Mouse (Mus musculus) CH12.LX (cell line): Measurements from ENCODE around the gene Lrrc15.

ENCODE experiments used
- BHLHE40 ChIP-seq: IDR thresholded peaks from 2 replicates; pipeline ENCODE4 v1.6.1; 2011; ENCODE audit warnings: mild to moderate bottlenecking, low read depth, low read length, improper control_type of control experiment
- CTCF ChIP-seq, 2 experiments: IDR thresholded peaks in 1 of 2; conservative IDR thresholded peaks in 1 of 2; 2 replicates each; pipeline ENCODE4 v1.5.1; 2011 to 2012; ENCODE audit warnings: low read depth in 2 of 2, low read length in 2 of 2, improper control_type of control experiment in 1 of 2, inconsistent platforms in 1 of 2, mild to moderate bottlenecking in 1 of 2, moderate library complexity in 1 of 2
- POLR2A ChIP-seq: IDR thresholded peaks from 2 replicates; pipeline ENCODE4 v1.6.1; 2011; ENCODE audit warnings: low read depth, mild to moderate bottlenecking, improper control_type of control experiment, low read length

DNA sequence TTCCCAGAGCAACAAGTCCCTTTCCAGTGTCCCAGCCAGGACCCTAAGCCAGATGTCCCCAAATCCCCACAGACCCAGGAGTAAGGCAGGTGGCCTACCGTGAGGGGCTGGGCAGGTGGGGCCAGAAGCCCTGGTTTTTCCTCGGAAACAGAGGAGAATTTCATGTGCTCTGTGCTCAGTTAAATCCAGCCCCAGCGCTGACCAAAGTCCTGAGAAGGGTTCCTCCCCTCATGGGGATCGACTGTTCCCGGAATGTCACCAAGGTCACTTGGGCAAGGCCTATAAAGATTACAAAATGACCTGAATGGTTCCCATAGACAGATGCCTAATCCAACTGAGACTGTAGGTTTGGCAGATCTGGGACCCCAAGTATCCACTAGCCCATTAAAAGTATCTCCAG is 15.7 kb downstream of the Lrrc15 start, which contains the start of gene Cpn2:
- TF ChIP-seq CTCF (conservative IDR thresholded peaks at IDR 0.05 in 1 of 2, IDR thresholded peaks at IDR 0.05 in 1 of 2; ENCODE audit: low read depth in 2 of 2, low read length in 2 of 2), result no peak
- TF ChIP-seq BHLHE40, result no peak
- TF ChIP-seq POLR2A, result no peak
